Mouse (Mus musculus): ENCODE data around the gene Cc2d1a. TPM values are rescaled to one million over a fixed set of nuclear protein-coding genes. Genes with fewer than 3 reads are reported as not detected.
A peak's percentile ranks its signal among the peaks of the same experiment; 100 is the strongest.

Gene Cc2d1a
- polyA plus RNA-seq, 1 experiment from 2014 or later, result 25.5 TPM

DNA sequence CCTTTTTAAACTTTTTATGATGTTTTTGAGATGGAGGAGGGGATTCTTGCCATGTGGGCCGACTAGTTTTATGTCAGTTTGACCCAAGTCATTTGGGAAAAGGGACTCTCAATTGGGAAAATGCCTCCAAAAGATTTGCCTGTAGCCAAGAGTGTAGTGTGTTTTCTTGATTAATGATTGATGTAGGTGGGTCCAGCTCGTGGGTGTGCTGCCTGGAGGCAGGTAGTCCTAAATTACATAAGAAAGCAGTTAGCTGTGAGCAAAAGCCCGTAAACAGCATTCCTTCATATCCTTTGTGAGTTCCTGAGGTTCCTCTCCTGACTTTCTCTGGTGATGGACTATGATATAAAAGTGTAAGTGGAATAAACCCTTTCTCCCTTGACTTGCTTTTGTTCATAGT is 1.4 kb upstream of the Cc2d1a start:
- no peak overlapping the region for H3K4me3 ChIP-seq (replicated peaks; ENCODE audit: low read length)
- WGBS, result 60% methylated on average over 3 of the region's 3 CpGs

GRCm38 (mm10) chr8:84148531-84148850 is 755 bp upstream of the Cc2d1a start:
- peak overlapping the region; percentile 85 for H3K9ac ChIP-seq (ENCODE audit: low read length)
- H3K9me3 ChIP-seq (replicated peaks; ENCODE audit: control insufficient read depth, low read length), result no peaks in the 10 kb centered on the region
- peaks cover 15% of the 10 kb centered on the region for H3K4me1 ChIP-seq (ENCODE audit: control insufficient read depth, insufficient read depth, low read length)
- WGBS, result 83% methylated on average over 5 of the region's 5 CpGs
- H3K4me2 ChIP-seq (ENCODE audit: low read depth, low read length), result peak overlapping the region; percentile 64
- H3K27me3 ChIP-seq (ENCODE audit: control insufficient read depth, insufficient read depth, low read length), result no peaks in the 10 kb centered on the region
- no peak overlapping the region for H3K27ac ChIP-seq (ENCODE audit: low read length)
- peaks cover 7% of the 10 kb centered on the region; the same call in 1 of the 2 replicates for H3K36me3 ChIP-seq (ENCODE audit: control insufficient read depth, insufficient read depth, low read length)
- no peak for ATAC-seq (ENCODE audit: insufficient read depth, low FRiP score)
- peak overlapping the region; percentile 70 for H3K4me3 ChIP-seq (replicated peaks; ENCODE audit: low read length)

More for the DNA sequence above, 1.4 kb upstream of the Cc2d1a start:
- Histone ChIP-seq H3K27ac (ENCODE audit: low read length) (no peak overlapping the region), H3K27me3 (ENCODE audit: control insufficient read depth, insufficient read depth, low read length) (no peaks in the 10 kb centered on the region), H3K4me2 (ENCODE audit: low read depth, low read length) (no peak overlapping the region), H3K9me3 (replicated peaks; ENCODE audit: control insufficient read depth, low read length) (no peaks in the 10 kb centered on the region), H3K36me3 (ENCODE audit: control insufficient read depth, insufficient read depth, low read length) (peaks cover 4% of the 10 kb centered on the region; the same call in 1 of the 2 replicates), H3K4me1 (ENCODE audit: control insufficient read depth, insufficient read depth, low read length) (peaks cover 15% of the 10 kb centered on the region), H3K9ac (ENCODE audit: low read length) (no peak overlapping the region)
- no peak for ATAC-seq (ENCODE audit: insufficient read depth, low FRiP score)

DNA sequence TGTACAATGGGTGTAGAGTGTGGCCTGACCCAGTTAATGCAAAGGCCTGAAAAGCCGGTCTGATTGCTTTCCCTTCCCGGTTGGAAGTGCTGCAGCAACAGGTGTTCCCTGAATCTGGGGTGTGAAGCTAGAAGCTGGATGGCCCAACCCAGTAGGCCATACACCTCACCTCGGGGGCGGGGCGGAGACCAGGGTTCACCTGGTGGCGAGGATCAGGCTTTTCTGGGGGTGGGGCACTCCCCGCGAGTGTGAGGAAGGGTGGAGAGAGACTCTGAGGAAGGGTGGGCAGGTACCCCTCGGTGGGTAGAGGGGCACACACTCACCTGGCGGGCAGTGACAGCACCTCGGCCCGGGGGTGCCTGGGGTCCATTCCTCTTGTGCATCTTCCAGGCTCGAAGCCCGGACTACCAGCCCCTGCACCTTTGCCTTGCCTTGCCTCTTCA is 391 bp downstream of the Cc2d1a start:
- peaks cover 15% of the 10 kb centered on the region for H3K4me1 ChIP-seq (ENCODE audit: control insufficient read depth, insufficient read depth, low read length)
- H3K27me3 ChIP-seq (ENCODE audit: control insufficient read depth, insufficient read depth, low read length), result no peaks in the 10 kb centered on the region
- peak overlapping the region; percentile 70 for H3K4me3 ChIP-seq (replicated peaks; ENCODE audit: low read length)
- peaks cover 13% of the 10 kb centered on the region for H3K36me3 ChIP-seq (ENCODE audit: control insufficient read depth, insufficient read depth, low read length)
- peak overlapping the region; percentile 64 for H3K4me2 ChIP-seq (ENCODE audit: low read depth, low read length)
- 4% methylated on average over 14 of the region's 14 CpGs for WGBS
- no peaks in the 10 kb centered on the region for H3K9me3 ChIP-seq (replicated peaks; ENCODE audit: control insufficient read depth, low read length)
- peak; percentile 68 for ATAC-seq (ENCODE audit: insufficient read depth, low FRiP score)
- peak overlapping the region; percentile 91 for H3K27ac ChIP-seq (ENCODE audit: low read length)
- peak overlapping the region; percentile 85 for H3K9ac ChIP-seq (ENCODE audit: low read length)

DNA sequence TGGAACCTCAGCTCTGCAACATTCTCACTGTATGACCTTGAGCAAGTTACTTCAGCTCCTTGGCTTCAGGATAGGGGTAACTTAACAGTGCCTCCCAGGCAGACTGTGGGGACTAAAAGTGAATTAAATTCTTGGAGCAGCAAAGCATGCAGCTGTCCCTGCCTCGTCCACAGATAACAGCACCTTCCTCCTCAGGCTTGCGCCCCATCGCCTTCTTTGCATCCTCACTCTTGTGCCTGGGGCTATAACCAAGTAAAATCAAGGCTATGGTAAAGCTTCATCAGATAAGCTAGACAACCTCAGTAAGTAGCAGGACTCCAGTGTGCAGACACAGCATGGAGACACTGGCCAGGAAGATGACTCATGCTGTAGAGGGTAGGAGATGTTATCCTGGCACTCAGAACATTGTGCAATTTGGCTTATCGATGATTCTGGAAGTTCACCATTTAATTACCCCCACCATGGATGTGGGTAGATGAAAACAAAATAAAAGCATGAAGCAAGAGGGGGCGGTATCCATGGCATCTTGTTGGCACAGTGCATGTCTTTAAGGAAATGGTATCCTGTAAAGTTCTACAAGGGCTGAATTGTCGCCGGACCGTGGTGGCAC is 3.0 kb downstream of the Cc2d1a start:
- H3K4me3 ChIP-seq (replicated peaks; ENCODE audit: low read length), result no peak overlapping the region
- no peak overlapping the region for H3K27ac ChIP-seq (ENCODE audit: low read length)
- no peaks in the 10 kb centered on the region for H3K27me3 ChIP-seq (ENCODE audit: control insufficient read depth, insufficient read depth, low read length)
- H3K9ac ChIP-seq (ENCODE audit: low read length), result no peak overlapping the region
- no peak for ATAC-seq (ENCODE audit: insufficient read depth, low FRiP score)
- peaks cover 23% of the 10 kb centered on the region for H3K36me3 ChIP-seq (ENCODE audit: control insufficient read depth, insufficient read depth, low read length)
- H3K9me3 ChIP-seq (replicated peaks; ENCODE audit: control insufficient read depth, low read length), result no peaks in the 10 kb centered on the region
- no peak overlapping the region for H3K4me2 ChIP-seq (ENCODE audit: low read depth, low read length)
- 92% methylated on average over 8 of the region's 8 CpGs for WGBS
- H3K4me1 ChIP-seq (ENCODE audit: control insufficient read depth, insufficient read depth, low read length), result peaks cover 15% of the 10 kb centered on the region

DNA sequence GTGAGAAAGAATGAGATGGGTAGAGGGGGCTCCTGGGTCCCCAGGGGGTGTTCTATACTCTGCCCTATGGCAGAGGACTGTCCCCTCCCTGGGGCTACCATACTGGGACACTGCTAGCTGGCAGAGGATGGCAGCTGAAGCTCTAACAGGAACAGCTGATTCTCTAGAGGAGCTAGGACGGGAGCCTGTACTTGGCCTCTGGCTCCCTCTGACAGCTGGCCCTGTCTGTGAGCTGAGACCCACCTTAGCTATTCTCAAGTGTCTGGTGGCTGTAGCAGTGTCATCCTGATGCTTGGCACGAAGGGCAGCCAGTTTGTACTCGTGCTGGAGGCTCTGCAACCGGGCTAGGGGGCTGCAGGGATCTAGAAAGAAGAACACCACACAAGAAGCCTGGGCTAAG is 6.9 kb downstream of the Cc2d1a start:
- H3K9ac ChIP-seq (ENCODE audit: low read length), result no peak overlapping the region
- H3K27ac ChIP-seq (ENCODE audit: low read length), result no peak overlapping the region
- ATAC-seq (ENCODE audit: insufficient read depth, low FRiP score), result no peak
- WGBS, result 85% methylated on average over 4 of the region's 4 CpGs
- H3K4me3 ChIP-seq (replicated peaks; ENCODE audit: low read length), result no peak overlapping the region
- H3K27me3 ChIP-seq (ENCODE audit: control insufficient read depth, insufficient read depth, low read length), result no peaks in the 10 kb centered on the region
- no peak overlapping the region for H3K4me2 ChIP-seq (ENCODE audit: low read depth, low read length)
- no peaks in the 10 kb centered on the region for H3K4me1 ChIP-seq (ENCODE audit: control insufficient read depth, insufficient read depth, low read length)
- no peaks in the 10 kb centered on the region for H3K9me3 ChIP-seq (replicated peaks; ENCODE audit: control insufficient read depth, low read length)
- H3K36me3 ChIP-seq (ENCODE audit: control insufficient read depth, insufficient read depth, low read length), result peaks cover 26% of the 10 kb centered on the region

DNA sequence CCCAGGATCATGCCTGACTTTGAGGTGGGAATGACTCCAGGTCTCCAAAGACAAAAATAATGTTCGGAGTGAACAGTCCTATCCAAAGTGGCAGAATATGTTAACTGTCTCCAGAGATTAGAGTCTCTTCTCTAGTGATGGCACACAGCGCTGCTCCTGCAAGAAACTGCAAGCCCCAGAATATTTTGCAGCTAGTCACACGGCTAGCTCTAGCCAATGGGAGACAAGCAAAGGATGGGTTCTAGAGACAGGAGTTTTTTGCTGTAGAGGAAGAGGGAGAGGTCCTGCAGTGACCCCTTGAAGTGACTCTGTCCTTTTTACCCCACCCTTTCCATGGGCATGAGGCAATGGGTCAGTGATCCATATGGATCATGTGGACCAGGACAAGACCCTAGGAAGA is 9.9 kb downstream of the Cc2d1a start:
- 87% methylated on average over 3 of the region's 3 CpGs for WGBS

GRCm38 (mm10) chr8:84132225-84132624 is 15.5 kb downstream of the Cc2d1a start:
- Histone ChIP-seq H3K4me3 (replicated peaks; ENCODE audit: low read length) (no peak overlapping the region), H3K36me3 (ENCODE audit: control insufficient read depth, insufficient read depth, low read length) (0 out of 2 replicates have a peak, but pooled peaks cover 8% of the 10 kb centered on the region), H3K4me1 (ENCODE audit: control insufficient read depth, insufficient read depth, low read length) (no peaks in the 10 kb centered on the region), H3K27ac (ENCODE audit: low read length) (no peak overlapping the region), H3K9me3 (replicated peaks; ENCODE audit: control insufficient read depth, low read length) (no peaks in the 10 kb centered on the region), H3K4me2 (ENCODE audit: low read depth, low read length) (no peak overlapping the region), H3K9ac (ENCODE audit: low read length) (no peak overlapping the region), H3K27me3 (ENCODE audit: control insufficient read depth, insufficient read depth, low read length) (no peaks in the 10 kb centered on the region)
- no peak for ATAC-seq (ENCODE audit: insufficient read depth, low FRiP score)
- WGBS, result 82% methylated on average over 8 of the region's 8 CpGs

More for the DNA sequence above, 9.9 kb downstream of the Cc2d1a start:
- Histone ChIP-seq H3K36me3 (ENCODE audit: control insufficient read depth, insufficient read depth, low read length) (peaks cover 25% of the 10 kb centered on the region), H3K4me2 (ENCODE audit: low read depth, low read length) (no peak overlapping the region), H3K27me3 (ENCODE audit: control insufficient read depth, insufficient read depth, low read length) (no peaks in the 10 kb centered on the region), H3K4me3 (replicated peaks; ENCODE audit: low read length) (no peak overlapping the region), H3K9ac (ENCODE audit: low read length) (no peak overlapping the region), H3K9me3 (replicated peaks; ENCODE audit: control insufficient read depth, low read length) (no peaks in the 10 kb centered on the region), H3K4me1 (ENCODE audit: control insufficient read depth, insufficient read depth, low read length) (no peaks in the 10 kb centered on the region), H3K27ac (ENCODE audit: low read length) (no peak overlapping the region)
- no peak for ATAC-seq (ENCODE audit: insufficient read depth, low FRiP score)

GRCm38 (mm10) chr8:84130806-84131205 is 16.9 kb downstream of the Cc2d1a start:
- no peak overlapping the region for H3K9ac ChIP-seq (ENCODE audit: low read length)
- no peak for ATAC-seq (ENCODE audit: insufficient read depth, low FRiP score)
- H3K27me3 ChIP-seq (ENCODE audit: control insufficient read depth, insufficient read depth, low read length), result no peaks in the 10 kb centered on the region
- no peak overlapping the region for H3K4me2 ChIP-seq (ENCODE audit: low read depth, low read length)
- H3K4me1 ChIP-seq (ENCODE audit: control insufficient read depth, insufficient read depth, low read length), result no peaks in the 10 kb centered on the region
- no peak overlapping the region for H3K4me3 ChIP-seq (replicated peaks; ENCODE audit: low read length)
- 48% methylated on average over 30 of the region's 30 CpGs for WGBS
- H3K27ac ChIP-seq (ENCODE audit: low read length), result no peak overlapping the region
- 0 out of 2 replicates have a peak, but pooled peaks cover 7% of the 10 kb centered on the region for H3K36me3 ChIP-seq (ENCODE audit: control insufficient read depth, insufficient read depth, low read length)
- no peaks in the 10 kb centered on the region for H3K9me3 ChIP-seq (replicated peaks; ENCODE audit: control insufficient read depth, low read length)

DNA sequence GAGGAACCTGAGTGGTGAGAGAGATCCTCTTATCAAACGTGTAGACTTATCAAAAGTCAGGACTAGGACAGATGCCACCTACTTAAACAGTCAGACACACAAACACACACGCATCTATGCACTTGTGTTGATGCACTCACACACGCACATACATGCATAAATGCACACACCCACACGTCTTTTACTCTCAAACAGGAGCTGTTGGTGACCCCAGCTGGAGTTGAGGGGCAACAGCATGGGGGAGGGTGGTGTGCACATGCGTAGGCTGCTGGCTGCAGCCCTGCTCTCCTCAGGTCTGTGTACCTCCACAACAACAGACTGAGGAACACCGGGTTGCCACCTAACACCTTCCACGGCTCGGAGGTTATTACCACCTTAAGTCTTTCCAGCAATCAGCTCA is 19.5 kb downstream of the Cc2d1a start:
- Histone ChIP-seq H3K4me3 (replicated peaks; ENCODE audit: low read length) (no peak overlapping the region), H3K9me3 (replicated peaks; ENCODE audit: control insufficient read depth, low read length) (no peaks in the 10 kb centered on the region), H3K27me3 (ENCODE audit: control insufficient read depth, insufficient read depth, low read length) (no peaks in the 10 kb centered on the region), H3K9ac (ENCODE audit: low read length) (no peak overlapping the region), H3K36me3 (ENCODE audit: control insufficient read depth, insufficient read depth, low read length) (no peaks in the 10 kb centered on the region), H3K4me2 (ENCODE audit: low read depth, low read length) (no peak overlapping the region), H3K27ac (ENCODE audit: low read length) (no peak overlapping the region), H3K4me1 (ENCODE audit: control insufficient read depth, insufficient read depth, low read length) (no peaks in the 10 kb centered on the region)
- ATAC-seq (ENCODE audit: insufficient read depth, low FRiP score), result no peak
- WGBS, result 55% methylated on average over 8 of the region's 8 CpGs

All from stomach, embryonic 16.5 days (tissue).